Mouse (Mus musculus) liver, postnatal 0 days (tissue): ENCODE measurements around the gene Cbl.

ENCODE experiments used
- CTCF ChIP-seq: sonication (generic); IDR thresholded peaks from 2 replicates; pipeline ENCODE4 v1.5.1; 2016; ENCODE audit warnings: antibody characterized with exemption, low read depth
- EP300 ChIP-seq: IDR thresholded peaks from 2 replicates; pipeline ENCODE4 v1.6.1; 2016; ENCODE audit warnings: antibody characterized with exemption, low read depth, mild to moderate bottlenecking

GRCm38 (mm10) chr9:44199166-44199565 is 34.7 kb downstream of the Cbl start:
- TF ChIP-seq CTCF (no peak), EP300 (no peak)
